Mouse (Mus musculus) megakaryocyte, adult 5-6 weeks (primary cell): ENCODE measurements at regions not wholly inside any gene's neighbourhood (a gene's known extent, or its start where the extent isn't known, plus 50 kb on each side); places are given as distances from the start of the nearest gene placed in this dataset.

Experiments
- ATAC-seq: 2 replicates; pipeline ENCODE4 v1.8.0; 2016; ENCODE audit warnings: mild to moderate bottlenecking, inconsistent platforms; ENCODE audit not compliant: poor library complexity, severe bottlenecking

- no peak for ATAC-seq
Observed at GRCm38 (mm10) chr9:46938628-46939027, 59.9 kb upstream of the Gm4791 start.

GRCm38 (mm10) chr9:46925641-46926040 is 72.9 kb upstream of the Gm4791 start:
- ATAC-seq, result no peak

- ATAC-seq, result no peak
Observed at GRCm38 (mm10) chr9:46920081-46920480, 78.5 kb upstream of the Gm4791 start.

- ATAC-seq, result no peak
Observed at GRCm38 (mm10) chr9:46913238-46913637, 85.3 kb upstream of the Gm4791 start.

GRCm38 (mm10) chr9:46909412-46910013 is 89.0 kb upstream of the Gm4791 start:
- no peak for ATAC-seq

- ATAC-seq, result no peak
Observed at GRCm38 (mm10) chr9:46905081-46905480, 93.5 kb upstream of the Gm4791 start.

GRCm38 (mm10) chr9:46903491-46904220 is 94.9 kb upstream of the Gm4791 start:
- ATAC-seq, result no peak

- ATAC-seq, result no peak
Observed at GRCm38 (mm10) chr9:46899283-46899682, 99.3 kb upstream of the Gm4791 start.

GRCm38 (mm10) chr9:46898120-46898519 is 100.4 kb upstream of the Gm4791 start:
- no peak for ATAC-seq

GRCm38 (mm10) chr9:46891829-46892228 is 106.7 kb upstream of the Gm4791 start:
- no peak for ATAC-seq

GRCm38 (mm10) chr9:46889933-46890662 is 108.4 kb upstream of the Gm4791 start:
- ATAC-seq, result no peak

- ATAC-seq, result no peak
Observed at GRCm38 (mm10) chr9:46871211-46871994, 127.1 kb upstream of the Gm4791 start.

GRCm38 (mm10) chr9:46863934-46864333 is 134.6 kb upstream of the Gm4791 start:
- no peak for ATAC-seq

- ATAC-seq, result no peak
Observed at GRCm38 (mm10) chr9:46851753-46852152, 146.8 kb upstream of the Gm4791 start.

GRCm38 (mm10) chr9:46851336-46851735 is 147.2 kb upstream of the Gm4791 start:
- ATAC-seq, result no peak

GRCm38 (mm10) chr9:46845276-46845675 is 153.3 kb upstream of the Gm4791 start:
- ATAC-seq, result no peak

GRCm38 (mm10) chr9:46843781-46844180 is 154.8 kb upstream of the Gm4791 start:
- ATAC-seq, result no peak

- ATAC-seq, result no peak
Observed at GRCm38 (mm10) chr9:46841571-46841970, 157.0 kb upstream of the Gm4791 start.

- no peak for ATAC-seq
Observed at GRCm38 (mm10) chr9:46835261-46835660, 163.3 kb upstream of the Gm4791 start.

- ATAC-seq, result no peak
Observed at GRCm38 (mm10) chr9:46830746-46831560, 167.6 kb upstream of the Gm4791 start.
